Mouse (Mus musculus) liver, embryonic 14.5 days (tissue): ENCODE results near the gene Adra2b. TPM values are rescaled to one million over a fixed set of nuclear protein-coding genes. Genes with fewer than 3 reads are reported as not detected.

Experiments used
- ATAC-seq: fragments of 200-750 bp; cut with Nextera tagmentation; 2 replicates; pipeline ENCODE4 v1.8.0; 2017; ENCODE audit warnings: moderate number of reproducible peaks, mild to moderate bottlenecking, moderate library complexity; ENCODE audit not compliant: insufficient read depth
- DNase-seq, 3 experiments: peaks; one replicate each; pipeline ENCODE4 v3.0.0-alpha.2; 2012 to 2013; ENCODE audit warnings: low read depth in 3 of 3, low spot score in 3 of 3
- H3K27ac ChIP-seq: fragments of 300-500 bp; sonication (generic); 2 replicates; pipeline ENCODE4 v1.5.1; 2014; ENCODE audit warnings: moderate library complexity, mild to moderate bottlenecking, control low read depth, inconsistent platforms
- H3K27me3 ChIP-seq: fragments of 300-500 bp; sonication (generic); 2 replicates; pipeline ENCODE4 v1.6.1; 2014; ENCODE audit warnings: mild to moderate bottlenecking, low read length, moderate library complexity; ENCODE audit not compliant: control insufficient read depth, insufficient read depth
- H3K36me3 ChIP-seq: fragments of 300-500 bp; sonication (generic); replicated peaks from 2 replicates; pipeline ENCODE4 v1.6.1; 2014; ENCODE audit warnings: low read depth; ENCODE audit not compliant: control insufficient read depth, insufficient read depth
- H3K4me1 ChIP-seq, 2 experiments: fragments of 200-500 bp in 1 of 2; fragments of 300-500 bp in 1 of 2; sonication (generic) in 1 of 2; replicated peaks; 2 replicates each; pipeline ENCODE4 v1.6.1; 2012 to 2014; ENCODE audit warnings: antibody characterized with exemption in 1 of 2, inconsistent platforms in 1 of 2, low read length in 1 of 2; ENCODE audit not compliant: control insufficient read depth in 2 of 2, insufficient read depth in 2 of 2
- H3K4me2 ChIP-seq: fragments of 300-500 bp; sonication (generic); 2 replicates; pipeline ENCODE4 v1.6.1; 2014; ENCODE audit warnings: low read depth, mild to moderate bottlenecking, control low read depth, moderate library complexity
- H3K4me3 ChIP-seq, 2 experiments: fragments of 200-500 bp in 1 of 2; fragments of 300-500 bp in 1 of 2; sonication (generic) in 1 of 2; 2 replicates each; pipeline ENCODE4 v1.5.1; 2012 to 2014; ENCODE audit warnings: low read depth in 2 of 2, low read length in 2 of 2, mild to moderate bottlenecking in 2 of 2, control low read depth in 1 of 2, inconsistent platforms in 1 of 2, moderate library complexity in 1 of 2; ENCODE audit not compliant: insufficient read depth in 1 of 2
- H3K9ac ChIP-seq: fragments of 300-500 bp; sonication (generic); replicated peaks from 2 replicates; pipeline ENCODE4 v1.6.1; 2014; ENCODE audit warnings: mild to moderate bottlenecking, control low read depth, moderate library complexity
- H3K9me3 ChIP-seq: fragments of 300-500 bp; sonication (generic); 2 replicates; pipeline ENCODE4 v1.6.1; 2016; ENCODE audit warnings: low read length, mixed read lengths; ENCODE audit not compliant: control insufficient read depth
- CTCF ChIP-seq: IDR thresholded peaks from 2 replicates; pipeline ENCODE4 v1.5.1; 2016; ENCODE audit warnings: antibody characterized with exemption, low read depth, control low read depth
- EP300 ChIP-seq: IDR thresholded peaks from 2 replicates; pipeline ENCODE4 v1.6.1; 2016; ENCODE audit warnings: antibody characterized with exemption, low read depth
- WGBS: fragments of 180-500 bp; shearing (Covaris S2); extraction: QIAGEN DNeasy Blood & Tissue Kit; methylation state at CpG from one replicate; pipeline ENCODE4 v1.1.7; 2014; ENCODE audit not compliant: insufficient replicate concordance; 5-methylcytosine and 5-hydroxymethylcytosine counted together
- polyA plus RNA-seq, 2 experiments: library from polyadenylated mRNA; depleted of rRNA in 1 of 2; stranded (reverse) in 1 of 2; unstranded in 1 of 2; fragments of >200 nt; fragmentation: Nextera tagmentation in 1 of 2; extraction: Ambion mirVana in 1 of 2; gene quantifications; 2 replicates each; pipeline versions ENCODE4 v1.2.1 to v1.2.3; 2012 to 2014

The Adra2b gene
- polyA plus RNA-seq, 2 experiments = 13.2 to 20.0 TPM

DNA sequence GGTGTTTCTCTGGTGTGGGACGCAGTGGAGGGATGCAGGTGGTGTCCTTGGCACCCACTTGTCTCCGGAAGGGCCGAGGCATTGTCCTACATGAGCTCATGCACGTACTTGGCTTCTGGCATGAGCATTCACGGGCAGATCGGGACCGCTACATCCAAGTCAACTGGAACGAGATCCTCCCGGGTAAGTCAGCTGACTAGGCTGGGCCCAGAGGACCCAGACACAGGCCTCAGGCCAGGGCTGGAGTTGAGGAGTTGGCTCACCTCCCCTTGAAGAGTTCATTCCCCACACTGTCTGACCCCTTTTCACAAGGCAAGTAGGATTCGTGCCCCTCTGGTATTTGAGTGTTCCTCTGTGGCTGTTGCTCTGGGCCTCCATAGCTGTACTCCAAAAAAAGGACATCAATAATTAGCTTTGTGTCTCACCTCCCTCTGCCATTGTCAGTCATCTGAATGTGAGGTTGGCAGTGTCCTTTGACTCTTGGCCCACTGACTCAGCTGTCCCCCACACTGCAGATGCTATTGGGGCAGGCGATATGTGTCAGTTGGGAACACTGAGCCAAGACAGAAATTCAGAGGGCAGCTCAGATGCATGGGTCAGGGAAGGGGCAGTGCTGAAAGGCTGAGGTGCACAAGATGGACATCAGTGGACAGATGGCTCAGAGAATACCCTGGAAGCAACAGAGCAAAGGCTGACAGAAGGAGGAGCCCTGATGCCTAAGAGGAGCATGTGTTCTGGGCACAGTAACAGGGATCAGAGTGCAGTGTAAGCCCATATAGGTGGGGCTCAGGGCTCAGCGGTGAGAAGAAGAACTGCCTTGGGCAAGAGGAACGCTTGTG is 15.6 kb upstream of the Adra2b start:
- Histone ChIP-seq H3K4me2 (no peak overlapping the region), H3K4me1 (no peaks in the 10 kb centered on the region), H3K27me3 (no peaks in the 10 kb centered on the region), H3K9ac (no peak overlapping the region), H3K9me3 (no peaks in the 10 kb centered on the region), H3K36me3 (no peaks in the 10 kb centered on the region), H3K27ac (no peak overlapping the region), H3K4me3 (no peak overlapping the region)
- no peak for ATAC-seq
- 60% methylated on average over 13 of the region's 13 CpGs for WGBS
- DNase-seq = no peak
- TF ChIP-seq EP300 (no peak), CTCF (no peak)

DNA sequence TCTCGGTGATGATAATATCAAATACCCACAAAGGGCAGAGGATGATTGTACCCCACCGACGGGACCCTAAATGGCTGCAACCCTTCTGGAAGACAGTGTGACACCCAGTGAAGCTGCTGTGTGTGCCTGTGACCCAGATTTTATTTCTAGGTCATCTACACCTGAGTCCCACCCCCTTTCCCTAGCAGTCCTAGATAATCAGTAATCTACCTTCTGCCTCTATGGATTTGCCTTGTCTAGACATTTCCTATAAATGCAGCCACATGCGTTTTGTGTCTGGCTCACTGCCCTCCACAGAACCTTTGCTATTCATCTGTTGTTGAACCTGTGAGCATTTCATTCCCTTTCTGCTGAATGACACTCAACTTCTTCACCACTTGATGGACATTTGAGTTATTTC is 9.1 kb upstream of the Adra2b start:
- H3K27me3 ChIP-seq = no peaks in the 10 kb centered on the region
- H3K9ac ChIP-seq = no peak overlapping the region
- no peak overlapping the region for H3K4me3 ChIP-seq
- WGBS = 73% methylated on average over 4 of the region's 4 CpGs
- no peaks in the 10 kb centered on the region for H3K4me1 ChIP-seq
- TF ChIP-seq CTCF (no peak), EP300 (no peak)
- no peak for DNase-seq
- no peak overlapping the region for H3K4me2 ChIP-seq
- no peaks in the 10 kb centered on the region for H3K36me3 ChIP-seq
- no peak overlapping the region for H3K27ac ChIP-seq
- no peaks in the 10 kb centered on the region for H3K9me3 ChIP-seq
- no peak for ATAC-seq

- Histone ChIP-seq H3K4me1 (peaks cover 14 to 29% of the 10 kb centered on the region in 2 experiments), H3K9me3 (no peaks in the 10 kb centered on the region), H3K27ac (peak overlapping the region; percentile 51), H3K9ac (peak overlapping the region; percentile 86), H3K27me3 (peaks cover 49% of the 10 kb centered on the region), H3K4me3 (peak overlapping the region; percentile 77 to 79), H3K36me3 (peaks cover 20% of the 10 kb centered on the region), H3K4me2 (peak overlapping the region; percentile 79)
- peak; percentile 46 for ATAC-seq
- TF ChIP-seq EP300 (no peak), CTCF (no peak)
- 3% methylated on average over 28 of the region's 28 CpGs for WGBS
- no peak for DNase-seq
These were observed 259 bp downstream of the Adra2b start for GRCm38 (mm10) chr2:127363282-127363652.

DNA sequence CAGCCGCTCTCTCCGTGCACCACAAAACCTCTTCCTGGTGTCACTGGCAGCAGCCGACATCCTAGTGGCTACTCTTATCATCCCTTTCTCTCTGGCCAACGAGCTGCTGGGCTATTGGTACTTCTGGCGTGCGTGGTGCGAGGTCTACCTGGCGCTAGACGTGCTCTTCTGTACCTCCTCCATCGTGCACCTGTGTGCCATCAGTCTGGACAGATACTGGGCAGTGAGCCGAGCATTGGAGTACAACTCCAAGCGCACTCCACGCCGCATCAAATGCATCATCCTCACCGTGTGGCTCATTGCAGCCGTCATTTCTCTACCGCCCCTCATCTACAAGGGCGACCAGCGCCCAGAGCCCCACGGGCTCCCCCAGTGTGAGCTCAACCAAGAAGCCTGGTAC is 688 bp downstream of the Adra2b start:
- TF ChIP-seq EP300 = no peak
- no peak; the same call in 1 of the 2 replicates for TF ChIP-seq CTCF
- ATAC-seq (no peak), DNase-seq (no peak)
- Histone ChIP-seq H3K4me1 (peaks cover 18 to 33% of the 10 kb centered on the region in 2 experiments), H3K9me3 (no peaks in the 10 kb centered on the region), H3K27me3 (peaks cover 49% of the 10 kb centered on the region), H3K4me3 (peak overlapping the region; percentile 77 to 79), H3K9ac (peak overlapping the region; percentile 86), H3K4me2 (peak overlapping the region; percentile 79), H3K27ac (no peak overlapping the region), H3K36me3 (peaks cover 20% of the 10 kb centered on the region)
- WGBS = 5% methylated on average over 20 of the region's 20 CpGs

DNA sequence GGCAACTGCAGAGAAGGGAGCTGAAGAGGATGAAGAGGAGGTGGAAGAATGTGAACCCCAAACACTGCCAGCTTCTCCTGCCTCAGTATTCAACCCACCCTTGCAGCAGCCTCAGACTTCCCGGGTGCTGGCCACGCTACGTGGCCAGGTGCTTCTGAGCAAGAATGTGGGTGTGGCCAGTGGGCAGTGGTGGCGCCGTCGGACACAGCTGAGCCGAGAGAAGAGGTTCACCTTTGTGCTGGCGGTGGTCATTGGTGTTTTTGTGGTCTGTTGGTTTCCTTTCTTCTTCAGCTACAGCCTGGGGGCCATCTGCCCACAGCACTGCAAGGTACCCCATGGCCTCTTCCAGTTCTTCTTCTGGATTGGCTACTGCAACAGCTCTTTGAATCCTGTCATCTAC is 1.4 kb downstream of the Adra2b start:
- Histone ChIP-seq H3K9me3 (no peaks in the 10 kb centered on the region), H3K4me2 (peak overlapping the region; percentile 79), H3K27ac (no peak overlapping the region), H3K9ac (peak overlapping the region; percentile 86), H3K36me3 (peaks cover 23% of the 10 kb centered on the region), H3K4me1 (peaks cover 25 to 41% of the 10 kb centered on the region in 2 experiments), H3K27me3 (peaks cover 49% of the 10 kb centered on the region), H3K4me3 (peak overlapping the region; percentile 77 to 79)
- DNase-seq = no peak
- 10% methylated on average over 8 of the region's 8 CpGs for WGBS
- TF ChIP-seq EP300 = no peak
- TF ChIP-seq CTCF = no peak
- ATAC-seq = no peak
